Mouse (Mus musculus) kidney, postnatal 10 days (tissue): ENCODE measurements at regions not wholly inside any gene's neighbourhood (a gene's known extent, or its start where the extent isn't known, plus 50 kb on each side); places are given as distances from the start of the nearest gene placed in this dataset.

ENCODE experiments used
- DNase-seq: peaks from one replicate; pipeline ENCODE4 v3.0.0; 2021; ENCODE audit warnings: mixed read lengths

- no peak for DNase-seq
Observed at GRCm38 (mm10) chr7:70213970-70214520, 152.5 kb downstream of the Nr2f2 start.

GRCm38 (mm10) chr7:70205900-70206299, 160.6 kb downstream of the Nr2f2 start:
- DNase-seq: no peak

- no peak for DNase-seq
Observed at GRCm38 (mm10) chr7:70200188-70200587, 166.3 kb downstream of the Nr2f2 start.

- DNase-seq: no peak
Observed at GRCm38 (mm10) chr7:70178956-70179355, 187.6 kb downstream of the Nr2f2 start.

- DNase-seq: no peak
Observed at GRCm38 (mm10) chr7:70178006-70178405, 188.5 kb downstream of the Nr2f2 start.

GRCm38 (mm10) chr7:70176686-70177259, 189.8 kb downstream of the Nr2f2 start:
- no peak for DNase-seq

- DNase-seq: no peak
Observed at GRCm38 (mm10) chr7:70176086-70176485, 190.4 kb downstream of the Nr2f2 start.

- DNase-seq: no peak
Observed at GRCm38 (mm10) chr7:70172431-70172830, 194.1 kb downstream of the Nr2f2 start.

- no peak for DNase-seq
Observed at GRCm38 (mm10) chr7:70171456-70171855, 195.1 kb downstream of the Nr2f2 start.

GRCm38 (mm10) chr7:70168080-70168479, 198.5 kb downstream of the Nr2f2 start:
- no peak for DNase-seq

GRCm38 (mm10) chr7:70166081-70166480, 200.5 kb downstream of the Nr2f2 start:
- no peak for DNase-seq

GRCm38 (mm10) chr7:70165501-70165900, 201.0 kb downstream of the Nr2f2 start:
- DNase-seq: no peak

GRCm38 (mm10) chr7:70164691-70165193, 201.8 kb downstream of the Nr2f2 start:
- no peak for DNase-seq

- DNase-seq: no peak
Observed at GRCm38 (mm10) chr7:70158531-70158930, 208.0 kb downstream of the Nr2f2 start.

GRCm38 (mm10) chr7:70144726-70145271, 221.7 kb downstream of the Nr2f2 start:
- DNase-seq: no peak

GRCm38 (mm10) chr7:70136837-70137236, 229.7 kb downstream of the Nr2f2 start:
- no peak for DNase-seq

GRCm38 (mm10) chr7:70135416-70135815, 231.1 kb downstream of the Nr2f2 start:
- DNase-seq: no peak

GRCm38 (mm10) chr7:70129963-70130362, 236.6 kb downstream of the Nr2f2 start:
- DNase-seq: no peak

GRCm38 (mm10) chr7:70122818-70123217, 243.7 kb downstream of the Nr2f2 start:
- DNase-seq: no peak

GRCm38 (mm10) chr7:70119517-70119916, 247.0 kb downstream of the Nr2f2 start:
- DNase-seq: no peak

- DNase-seq: no peak
Observed at GRCm38 (mm10) chr7:70118971-70119370, 247.6 kb downstream of the Nr2f2 start.

- DNase-seq: peak; percentile 10
Observed at GRCm38 (mm10) chr7:70117930-70118922, 248.3 kb downstream of the Nr2f2 start.

- DNase-seq: no peak
Observed at GRCm38 (mm10) chr7:70109013-70109412, 257.5 kb downstream of the Nr2f2 start.
